Mouse (Mus musculus) limb, embryonic 11.5 days (tissue): ENCODE measurements around the gene Crlf3. TPM values are rescaled to one million over a fixed set of nuclear protein-coding genes. Genes with fewer than 3 reads are reported as not detected.
A peak's percentile ranks its signal among the peaks of the same experiment; 100 is the strongest.

Experiments used
- ATAC-seq: fragments of 200-750 bp; cut with Nextera tagmentation; 2 replicates; pipeline ENCODE4 v1.8.0; 2017; ENCODE audit warnings: low read depth; ENCODE audit not compliant: insufficient number of reproducible peaks, low FRiP score, low TSS enrichment
- DNase-seq: peaks from one replicate; pipeline ENCODE4 v3.0.0-alpha.2; 2015; ENCODE audit warnings: low spot score
- H3K27ac ChIP-seq: fragments of 300-500 bp; sonication (generic); replicated peaks from 2 replicates; pipeline ENCODE4 v1.5.1; 2014; ENCODE audit warnings: low read depth, mild to moderate bottlenecking, low read length
- H3K27me3 ChIP-seq: fragments of 300-500 bp; sonication (generic); 2 replicates; pipeline ENCODE4 v1.6.1; 2014; ENCODE audit warnings: mild to moderate bottlenecking, low read length, mixed read lengths; ENCODE audit not compliant: control insufficient read depth, insufficient read depth
- H3K36me3 ChIP-seq: fragments of 300-500 bp; sonication (generic); 2 replicates; pipeline ENCODE4 v1.6.1; 2014; ENCODE audit warnings: mild to moderate bottlenecking, low read length, moderate library complexity, mixed read lengths; ENCODE audit not compliant: control insufficient read depth, insufficient read depth
- H3K4me1 ChIP-seq: fragments of 300-500 bp; sonication (generic); 2 replicates; pipeline ENCODE4 v1.6.1; 2014; ENCODE audit warnings: low read length, mixed read lengths; ENCODE audit not compliant: control insufficient read depth, insufficient read depth
- H3K4me2 ChIP-seq: fragments of 300-500 bp; sonication (generic); 2 replicates; pipeline ENCODE4 v1.6.1; 2014; ENCODE audit warnings: low read depth, mild to moderate bottlenecking, moderate library complexity; ENCODE audit not compliant: severe bottlenecking
- H3K4me3 ChIP-seq: fragments of 300-500 bp; sonication (generic); 2 replicates; pipeline ENCODE4 v1.5.1; 2014; ENCODE audit warnings: low read depth, low read length
- H3K9ac ChIP-seq: fragments of 300-500 bp; sonication (generic); 2 replicates; pipeline ENCODE4 v1.6.1; 2014; ENCODE audit warnings: mild to moderate bottlenecking, low read length
- H3K9me3 ChIP-seq: fragments of 300-500 bp; sonication (generic); 2 replicates; pipeline ENCODE4 v1.6.1; 2016; ENCODE audit warnings: low read length; ENCODE audit not compliant: control insufficient read depth
- WGBS: fragments of 180-500 bp; shearing (Covaris S2); extraction: QIAGEN DNeasy Blood & Tissue Kit; methylation state at CpG from one replicate; pipeline ENCODE4 v1.1.7; 2014; 5-methylcytosine and 5-hydroxymethylcytosine counted together
- polyA plus RNA-seq: library from polyadenylated mRNA; unstranded; fragments of >200 nt; fragmentation: Nextera tagmentation; extraction: Ambion mirVana; gene quantifications from 2 replicates; pipeline ENCODE4 v1.2.1, GENCODE M21; 2014

Gene Crlf3
- polyA plus RNA-seq = 52.8 and 62.3 TPM in 2 replicates

- Histone ChIP-seq H3K9me3 (no peaks in the 10 kb centered on the region), H3K4me2 (peak within 1 kb of the TSS; percentile 64), H3K27me3 (no peaks in the 10 kb centered on the region), H3K9ac (peak within 1 kb of the TSS; percentile 98), H3K4me3 (peak within 1 kb of the TSS; percentile 84), H3K36me3 (no peaks in the 10 kb centered on the region), H3K27ac (peak within 1 kb of the TSS; percentile 93), H3K4me1 (peaks cover 9% of the 10 kb centered on the region; the same call in 1 of the 2 replicates)
- 9% methylated on average over 55 of the region's 55 CpGs for WGBS
- DNase-seq (peak; percentile 97), ATAC-seq (peak; percentile 95)
These were observed at the start of gene Crlf3 for GRCm38 (mm10) chr11:80080826-80081728. TSS of gene Crlf3 (minus strand) at chr11:80080991.

DNA sequence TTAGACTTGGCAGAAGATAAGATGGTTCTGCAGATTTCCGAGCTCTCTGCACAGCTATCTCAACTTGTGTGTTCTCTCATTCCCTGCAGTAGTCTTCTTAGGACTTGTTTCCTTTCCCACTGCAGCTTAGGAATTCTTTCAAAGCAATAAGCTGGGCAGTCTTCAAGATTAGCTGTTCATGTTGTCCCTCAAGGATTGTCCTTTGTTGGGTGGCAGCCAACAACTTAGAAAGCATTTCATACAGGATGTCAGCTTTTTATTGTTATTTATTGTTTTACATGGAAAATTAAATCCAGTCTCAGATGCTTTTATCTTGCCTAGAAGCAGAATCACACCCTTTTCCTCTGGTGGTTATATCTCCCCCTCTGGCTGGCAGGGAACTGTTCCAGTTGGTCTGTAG is 35.6 kb upstream of the Crlf3 start:
- H3K36me3 ChIP-seq = peaks cover 18% of the 10 kb centered on the region; the same call in 1 of the 2 replicates
- H3K9ac ChIP-seq = no peak overlapping the region
- no peak for ATAC-seq
- H3K9me3 ChIP-seq = no peaks in the 10 kb centered on the region
- no peak overlapping the region for H3K4me3 ChIP-seq
- WGBS = 92% methylated on average over 1 of the region's 1 CpGs
- no peaks in the 10 kb centered on the region for H3K27me3 ChIP-seq
- no peak overlapping the region for H3K27ac ChIP-seq
- no peak for DNase-seq
- H3K4me1 ChIP-seq = no peaks in the 10 kb centered on the region
- H3K4me2 ChIP-seq = no peak overlapping the region

DNA sequence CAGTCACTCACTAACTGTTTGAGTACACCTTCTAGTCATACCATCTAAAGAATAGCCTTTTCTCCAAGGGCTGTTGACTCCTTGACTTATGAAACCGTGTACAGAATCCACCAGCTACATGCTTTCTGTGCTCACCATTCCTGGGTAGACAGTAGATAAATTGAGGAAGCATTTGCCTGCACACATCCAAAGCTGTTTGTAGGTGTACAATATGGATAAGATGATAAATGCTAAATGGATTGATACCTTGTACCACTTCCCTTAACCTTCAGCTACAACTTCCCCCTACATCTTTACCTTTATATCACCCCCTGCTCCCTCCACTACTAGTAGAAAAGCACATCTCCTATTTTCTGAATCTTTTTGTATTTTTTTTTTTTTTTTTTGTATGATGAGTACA is 23.6 kb upstream of the Crlf3 start:
- Histone ChIP-seq H3K27me3 (no peaks in the 10 kb centered on the region), H3K4me2 (no peak overlapping the region), H3K9me3 (no peaks in the 10 kb centered on the region), H3K9ac (no peak overlapping the region), H3K4me3 (no peak overlapping the region), H3K36me3 (peaks cover 7% of the 10 kb centered on the region), H3K4me1 (no peaks in the 10 kb centered on the region), H3K27ac (no peak overlapping the region)
- 94% methylated on average over 1 of the region's 1 CpGs for WGBS
- DNase-seq = no peak
- no peak for ATAC-seq

- DNase-seq = no peak
- Histone ChIP-seq H3K4me3 (no peak overlapping the region), H3K4me1 (no peaks in the 10 kb centered on the region), H3K9ac (no peak overlapping the region), H3K9me3 (no peaks in the 10 kb centered on the region), H3K36me3 (peaks cover 9% of the 10 kb centered on the region), H3K27ac (no peak overlapping the region), H3K4me2 (no peak overlapping the region), H3K27me3 (no peaks in the 10 kb centered on the region)
- 94% methylated on average over 6 of the region's 6 CpGs for WGBS
- ATAC-seq = no peak
These were observed 20.5 kb upstream of the Crlf3 start for GRCm38 (mm10) chr11:80101298-80101697.

GRCm38 (mm10) chr11:80098444-80099056 is 17.8 kb upstream of the Crlf3 start:
- WGBS = 96% methylated on average over 3 of the region's 3 CpGs
- Histone ChIP-seq H3K4me3 (no peak overlapping the region), H3K9ac (no peak overlapping the region), H3K9me3 (no peaks in the 10 kb centered on the region), H3K4me2 (no peak overlapping the region), H3K36me3 (peaks cover 12% of the 10 kb centered on the region), H3K4me1 (no peaks in the 10 kb centered on the region), H3K27me3 (no peaks in the 10 kb centered on the region), H3K27ac (no peak overlapping the region)
- DNase-seq = no peak
- ATAC-seq = no peak

GRCm38 (mm10) chr11:80090555-80091164 is 9.9 kb upstream of the Crlf3 start:
- H3K36me3 ChIP-seq = peaks cover 4% of the 10 kb centered on the region; the same call in 1 of the 2 replicates
- H3K27me3 ChIP-seq = no peaks in the 10 kb centered on the region
- H3K4me1 ChIP-seq = no peaks in the 10 kb centered on the region
- ATAC-seq (no peak), DNase-seq (no peak)
- peak overlapping the region; percentile 92 for H3K4me3 ChIP-seq
- 74% methylated on average over 3 of the region's 3 CpGs for WGBS
- H3K9ac ChIP-seq = no peak overlapping the region
- H3K9me3 ChIP-seq = no peaks in the 10 kb centered on the region
- H3K4me2 ChIP-seq = peak overlapping the region; percentile 55
- no peak overlapping the region for H3K27ac ChIP-seq

DNA sequence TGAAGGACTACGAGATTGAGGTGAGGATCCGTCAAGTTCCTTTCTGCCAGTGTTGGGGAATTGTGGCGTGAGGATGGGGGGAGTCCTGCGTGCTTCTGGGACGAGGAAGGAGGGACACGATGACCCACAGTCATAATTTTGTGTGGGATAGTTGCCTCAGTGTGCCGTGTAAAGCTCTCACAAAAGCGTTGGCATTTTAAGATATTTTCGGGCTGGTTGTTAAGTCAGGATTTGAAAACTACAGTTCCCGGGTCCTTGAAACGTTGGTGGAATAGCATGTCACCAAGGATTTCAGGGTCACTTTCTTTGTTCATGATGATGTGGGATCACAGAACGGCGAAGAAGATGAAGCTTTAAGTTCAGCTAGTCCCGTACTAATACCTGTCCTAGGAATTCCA is 9.0 kb upstream of the Crlf3 start:
- H3K27me3 ChIP-seq = no peaks in the 10 kb centered on the region
- DNase-seq (no peak), ATAC-seq (no peak)
- peak overlapping the region; percentile 55 for H3K4me2 ChIP-seq
- H3K9ac ChIP-seq = peak overlapping the region; percentile 86
- no peak overlapping the region; the same call in 1 of the 2 replicates for H3K27ac ChIP-seq
- H3K4me1 ChIP-seq = no peaks in the 10 kb centered on the region
- peaks cover 3% of the 10 kb centered on the region; the same call in 1 of the 2 replicates for H3K36me3 ChIP-seq
- whole genome bisulfite sequencing = under 1% methylated on average over 14 of the region's 14 CpGs
- peak overlapping the region; percentile 92 for H3K4me3 ChIP-seq
- H3K9me3 ChIP-seq = no peaks in the 10 kb centered on the region
